Mouse (Mus musculus) adrenal gland, adult 8-10 months (tissue): ENCODE results near the gene Ccdc39. TPM values are rescaled to one million over a fixed set of nuclear protein-coding genes. Genes with fewer than 3 reads are reported as not detected.

Experiments
- DNase-seq: peaks from one replicate; pipeline ENCODE4 v3.0.0; 2022
- total RNA-seq, 4 experiments: library from RNA; stranded (reverse); gene quantifications; 2 replicates each; pipeline ENCODE4 v1.2.4; 2022

Ccdc39 gene
- total RNA-seq, 4 experiments from 2014 or later: 1.2 to 3.5 (median 2.1) TPM

DNA sequence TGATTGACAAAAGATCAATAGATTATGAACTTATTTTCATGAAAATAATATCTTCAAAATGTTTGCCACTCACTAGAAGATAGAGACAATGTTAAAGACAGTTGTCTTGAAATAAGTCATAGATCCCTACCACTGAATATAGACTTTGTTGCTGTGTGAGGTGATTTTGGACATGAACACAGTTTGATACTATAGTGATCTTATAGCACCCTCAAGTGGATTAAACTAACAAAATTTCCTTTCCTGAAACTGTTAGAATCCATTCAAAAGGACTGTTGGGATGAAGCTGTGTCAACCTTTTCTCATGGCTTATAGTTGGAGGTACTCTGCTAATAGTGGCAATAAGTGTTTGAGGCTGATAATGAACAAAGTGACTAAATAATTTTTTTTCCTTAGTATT, 53.1 kb downstream of the Ccdc39 start:
- DNase-seq: no peak

Other genes starting within 250 kb of the Ccdc39 start
- gene Ttc14, start 44.5 kb downstream of the Ccdc39 start, total RNA-seq: 10 to 100 TPM; 34.0 to 82.6 (median 56.1) TPM
- gene Fxr1, start 175.6 kb upstream of the Ccdc39 start, total RNA-seq: 100 to 1,000 TPM; 113 to 132 (median 124) TPM
- 10 to 100 TPM; 59.6 to 85.2 (median 71.1) TPM for gene Dnajc19, start 237.0 kb upstream of the Ccdc39 start, total RNA-seq